Mouse (Mus musculus) adrenal gland, postnatal 10 days (tissue): ENCODE measurements at regions not wholly inside any gene's neighbourhood (a gene's known extent, or its start where the extent isn't known, plus 50 kb on each side); places are given as distances from the start of the nearest gene placed in this dataset.

Experiments
- DNase-seq: peaks from one replicate; pipeline ENCODE4 v3.0.0; 2021; ENCODE audit warnings: mixed read lengths

GRCm38 (mm10) chr10:23052480-23053378 lies 232.8 kb upstream of the Tcf21 start:
- DNase-seq = no peak

- no peak for DNase-seq
These were observed 224.5 kb upstream of the Tcf21 start for GRCm38 (mm10) chr10:23044466-23044865.

GRCm38 (mm10) chr10:23031491-23032126 lies 211.6 kb upstream of the Tcf21 start:
- DNase-seq = no peak

DNA sequence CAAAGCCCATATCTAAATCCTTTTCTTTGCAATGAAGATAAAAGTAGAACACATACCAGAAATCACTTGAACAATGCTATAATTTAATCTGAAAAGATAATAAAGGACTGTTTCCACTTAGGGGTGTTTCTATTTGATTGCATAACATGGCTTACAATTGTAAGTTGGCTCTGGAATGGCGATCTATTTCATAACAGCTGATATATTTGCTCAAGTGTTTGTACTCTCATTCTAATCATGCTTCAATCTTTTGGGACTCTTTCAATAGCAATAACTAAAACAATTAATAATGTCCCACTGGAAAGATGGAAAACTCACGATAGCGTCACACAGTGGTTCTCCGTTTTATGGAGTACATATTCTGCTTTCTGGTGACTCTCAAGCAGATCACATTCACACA lies 208.0 kb upstream of the Tcf21 start:
- DNase-seq = no peak

GRCm38 (mm10) chr10:23017151-23017678 lies 197.2 kb upstream of the Tcf21 start:
- no peak for DNase-seq

DNA sequence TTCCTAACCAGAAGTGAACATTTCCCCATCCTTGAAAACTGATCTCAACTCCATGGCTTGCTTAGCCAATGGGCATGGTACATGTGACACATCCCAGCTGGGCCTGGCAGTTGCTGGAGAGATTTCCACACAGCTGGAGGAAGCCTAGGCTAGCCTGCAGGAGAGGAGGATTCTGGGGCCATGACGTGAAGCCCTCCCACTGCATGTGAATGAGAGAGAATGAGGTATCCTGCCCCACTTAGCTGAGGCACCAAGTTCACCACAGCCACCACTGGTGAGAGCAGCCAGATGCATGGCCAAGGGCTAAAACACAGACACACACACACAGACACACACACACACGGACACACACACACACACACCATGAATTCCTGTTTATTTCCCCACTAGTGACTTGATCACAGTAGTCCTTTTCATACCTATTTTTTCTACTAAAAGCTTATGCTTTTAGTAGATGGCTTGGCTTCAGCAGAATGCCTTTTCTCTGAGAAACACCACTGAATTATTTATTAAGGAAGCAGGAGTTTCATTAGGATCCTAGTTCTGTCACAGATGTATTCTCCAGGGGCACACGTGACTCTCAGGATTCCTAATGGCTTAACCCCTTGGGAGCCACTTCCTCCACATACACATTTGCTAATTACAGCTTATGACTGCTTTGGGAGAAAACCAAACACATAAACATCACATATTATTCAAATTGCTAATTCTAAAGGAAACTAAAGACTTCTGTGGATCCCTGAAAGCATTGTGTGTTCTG lies 196.1 kb upstream of the Tcf21 start:
- DNase-seq = no peak

DNA sequence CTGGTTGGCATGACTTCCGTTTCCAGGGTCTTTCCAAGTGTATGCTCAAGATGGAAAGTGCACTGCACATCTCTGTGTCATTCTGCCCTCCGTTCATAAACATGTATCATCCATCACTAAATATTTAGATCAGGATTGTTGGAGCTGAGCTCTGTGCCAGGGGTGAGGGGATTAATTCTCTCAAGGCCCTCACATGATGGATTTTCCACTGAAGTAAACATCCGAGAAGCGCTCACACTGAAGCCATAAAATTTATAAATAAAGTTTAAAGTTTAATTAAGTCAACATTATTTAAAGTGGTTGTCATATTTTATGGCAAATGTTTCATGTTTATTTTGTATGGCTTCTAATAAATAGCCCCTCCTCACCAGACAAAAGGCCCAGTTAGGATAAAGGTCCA lies 190.7 kb upstream of the Tcf21 start:
- DNase-seq = no peak

DNA sequence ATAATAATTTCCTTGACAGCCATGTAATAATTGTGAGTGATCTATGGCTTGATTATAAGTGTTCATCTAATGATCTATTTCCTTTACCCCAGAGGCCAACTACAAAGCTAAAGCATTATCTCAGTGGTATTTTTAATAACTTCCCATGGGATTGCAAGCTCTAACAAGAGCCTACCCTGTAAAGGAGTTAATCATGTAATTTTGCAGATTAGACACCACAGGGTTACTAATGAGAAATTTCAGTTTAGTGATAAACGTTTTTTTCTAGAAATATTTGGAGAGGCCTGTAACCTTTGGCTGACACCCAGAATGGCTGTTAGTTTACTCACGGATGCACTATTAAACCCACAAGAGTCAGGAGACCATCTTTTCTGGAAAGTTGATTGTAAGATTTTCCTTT lies 190.2 kb upstream of the Tcf21 start:
- no peak for DNase-seq

DNA sequence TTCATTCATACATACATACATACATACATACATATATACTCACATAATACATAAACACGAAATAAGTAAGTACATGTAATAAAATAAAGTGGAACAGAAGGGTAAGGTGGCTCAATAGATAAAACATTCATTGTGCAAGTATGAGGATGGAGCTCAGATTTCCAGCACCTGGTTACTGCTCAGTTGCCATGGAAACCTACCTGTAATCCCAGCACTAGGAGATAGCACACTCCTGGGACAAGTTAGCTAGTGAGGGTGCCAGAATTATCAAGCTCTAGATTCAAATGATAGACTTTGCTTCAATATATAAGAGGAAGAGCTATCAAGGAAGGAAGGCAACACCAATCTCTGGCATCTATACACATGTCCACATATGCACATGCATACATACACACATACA lies 184.8 kb upstream of the Tcf21 start:
- no peak for DNase-seq

- DNase-seq = no peak
These were observed 183.7 kb upstream of the Tcf21 start for GRCm38 (mm10) chr10:23003686-23004085.

GRCm38 (mm10) chr10:22998561-22998960 lies 178.6 kb upstream of the Tcf21 start:
- DNase-seq = no peak

GRCm38 (mm10) chr10:22997571-22997970 lies 177.6 kb upstream of the Tcf21 start:
- DNase-seq = no peak

- DNase-seq = no peak
These were observed 173.2 kb upstream of the Tcf21 start for GRCm38 (mm10) chr10:22993158-22993557.

- no peak for DNase-seq
These were observed 161.8 kb upstream of the Tcf21 start for GRCm38 (mm10) chr10:22981798-22982197.

GRCm38 (mm10) chr10:22978442-22978841 lies 158.5 kb upstream of the Tcf21 start:
- no peak for DNase-seq

DNA sequence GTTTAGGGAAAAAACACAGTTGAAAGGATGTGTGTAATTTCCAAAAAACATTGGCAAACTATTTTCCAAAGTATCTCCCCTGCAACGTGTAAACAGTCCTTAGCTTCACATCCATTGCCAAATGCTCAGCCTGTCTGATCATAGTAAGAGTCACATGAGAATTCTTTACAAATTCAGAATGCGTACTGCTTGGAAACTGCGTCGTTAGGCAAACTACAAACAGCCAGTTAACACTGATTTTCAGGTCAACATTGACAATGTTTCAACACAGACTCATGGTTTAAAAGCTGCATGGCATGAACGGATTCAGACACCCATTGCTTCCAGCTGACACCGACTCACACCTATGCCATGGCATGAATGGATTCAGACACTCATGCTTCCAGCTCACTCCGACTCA lies 137.0 kb upstream of the Tcf21 start:
- no peak for DNase-seq

DNA sequence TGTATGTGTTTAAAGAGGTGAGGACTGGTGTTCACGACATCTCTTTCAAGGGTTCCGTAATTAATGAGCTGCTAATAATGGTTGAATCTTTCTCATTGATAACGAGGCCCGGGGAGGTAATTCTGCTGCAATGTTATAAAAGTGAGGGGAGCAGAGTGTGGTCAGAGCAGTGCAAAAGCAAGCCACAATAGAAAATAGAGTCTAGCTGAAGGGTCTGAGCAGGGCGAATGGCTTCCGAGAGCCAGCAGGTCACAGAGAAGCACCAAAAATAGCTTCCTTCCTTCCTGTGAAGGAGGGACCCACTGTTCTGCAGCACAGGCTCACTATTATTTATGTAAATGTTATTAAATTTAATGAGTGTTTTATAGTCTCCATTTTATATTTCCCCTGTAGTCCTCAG lies 133.3 kb upstream of the Tcf21 start:
- DNase-seq = no peak

- DNase-seq = no peak
These were observed 124.3 kb upstream of the Tcf21 start for GRCm38 (mm10) chr10:22944247-22944646.

- DNase-seq = no peak
These were observed 108.0 kb upstream of the Tcf21 start for GRCm38 (mm10) chr10:22927977-22928376.

- no peak for DNase-seq
These were observed 106.1 kb upstream of the Tcf21 start for GRCm38 (mm10) chr10:22926099-22926498.

- DNase-seq = no peak
These were observed 101.3 kb upstream of the Tcf21 start for GRCm38 (mm10) chr10:22921035-22921965.

DNA sequence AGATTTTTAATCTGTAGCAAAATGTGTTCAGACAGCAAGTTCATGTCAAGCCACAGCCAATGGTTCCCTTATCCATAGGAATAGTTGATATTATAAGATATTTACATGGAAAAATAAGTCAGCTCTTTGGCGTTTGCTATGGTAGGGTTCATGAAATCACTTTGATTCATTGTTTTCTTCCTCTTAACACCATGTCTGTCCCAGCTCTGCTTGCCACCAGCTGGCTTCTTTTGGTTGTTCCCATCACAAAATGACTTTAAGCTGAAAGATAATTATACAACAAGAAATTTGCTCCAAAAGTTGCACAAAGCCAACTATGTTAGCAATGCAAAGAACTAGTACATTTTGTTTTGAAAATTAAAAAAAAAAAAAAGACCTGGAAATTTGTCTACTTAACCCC lies 99.9 kb upstream of the Tcf21 start:
- no peak for DNase-seq
